Mouse (Mus musculus) B cell, adult 2 months (primary cell): ENCODE data around the gene Tnxb.
A peak's percentile ranks its signal among the peaks of the same experiment; 100 is the strongest.

ENCODE experiments used
- DNase-seq, 2 experiments: peaks; one replicate each; pipeline ENCODE4 v3.0.0; 2022

Tnxb gene

DNA sequence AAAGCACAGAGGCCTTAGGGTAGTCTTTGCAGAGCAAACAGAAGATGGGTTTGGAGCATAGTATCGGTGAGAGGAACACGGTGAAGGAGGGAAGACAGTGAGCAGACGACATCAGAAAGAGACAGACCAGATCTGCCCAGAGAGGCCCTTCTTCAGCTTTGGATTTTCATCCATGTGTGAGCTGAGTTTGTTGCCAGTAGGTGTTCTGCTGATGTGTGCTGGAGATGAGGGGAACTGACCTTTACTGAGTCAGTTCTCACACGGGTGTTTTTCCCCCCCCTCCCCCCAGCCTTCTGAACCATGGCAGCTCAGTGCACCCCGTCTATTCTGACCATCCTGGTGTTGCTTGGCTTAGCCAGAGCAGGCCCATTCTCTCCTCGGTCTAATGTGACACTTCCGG is at the start of gene Tnxb:
Gene Tnxb, plus strand, starts transcription at position 301 of the 400 bp plus-strand sequence.
- DNase-seq: no peak

- no peak for DNase-seq
Measured at GRCm38 (mm10) chr17:34621006-34621405, 49.3 kb upstream of the Tnxb start.

DNA sequence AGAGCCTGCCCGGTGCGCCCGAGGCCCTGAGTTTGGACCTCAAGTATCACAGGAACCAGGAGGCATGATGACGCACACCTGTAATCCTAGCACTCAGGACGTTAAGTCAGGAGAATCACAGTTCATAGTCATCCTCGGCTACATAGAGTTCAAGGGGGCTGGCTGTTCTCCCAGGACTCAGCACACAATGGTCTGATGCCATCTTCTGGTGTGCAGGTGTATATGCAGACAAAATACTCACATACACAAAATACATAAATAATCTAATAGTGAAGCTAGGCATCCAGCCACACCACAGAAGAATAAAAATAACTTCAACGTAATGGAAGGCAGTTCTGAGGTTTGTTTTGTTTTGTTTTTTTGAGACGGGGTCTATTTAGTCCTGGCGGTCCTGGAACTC is 47.2 kb upstream of the Tnxb start:
- no peak for DNase-seq

DNA sequence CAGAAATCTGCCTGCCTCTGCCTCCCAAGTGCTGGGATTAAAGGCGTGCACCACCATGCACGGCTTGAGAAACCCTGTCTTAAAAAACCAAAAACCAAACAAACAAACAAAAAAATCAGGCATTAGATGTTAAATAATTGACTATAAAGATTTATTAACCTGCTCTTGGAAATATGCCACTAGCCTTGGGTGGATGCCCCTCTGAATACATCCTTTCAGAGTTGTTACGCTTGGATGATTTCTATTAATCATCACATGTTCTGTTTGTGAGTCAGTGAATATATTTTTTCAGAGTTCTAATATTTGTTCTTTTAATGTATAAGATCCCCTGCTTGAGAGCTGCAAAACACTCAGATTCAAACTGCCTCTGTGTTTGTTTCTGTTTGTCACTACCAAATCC is 45.4 kb upstream of the Tnxb start:
- no peak for DNase-seq

DNA sequence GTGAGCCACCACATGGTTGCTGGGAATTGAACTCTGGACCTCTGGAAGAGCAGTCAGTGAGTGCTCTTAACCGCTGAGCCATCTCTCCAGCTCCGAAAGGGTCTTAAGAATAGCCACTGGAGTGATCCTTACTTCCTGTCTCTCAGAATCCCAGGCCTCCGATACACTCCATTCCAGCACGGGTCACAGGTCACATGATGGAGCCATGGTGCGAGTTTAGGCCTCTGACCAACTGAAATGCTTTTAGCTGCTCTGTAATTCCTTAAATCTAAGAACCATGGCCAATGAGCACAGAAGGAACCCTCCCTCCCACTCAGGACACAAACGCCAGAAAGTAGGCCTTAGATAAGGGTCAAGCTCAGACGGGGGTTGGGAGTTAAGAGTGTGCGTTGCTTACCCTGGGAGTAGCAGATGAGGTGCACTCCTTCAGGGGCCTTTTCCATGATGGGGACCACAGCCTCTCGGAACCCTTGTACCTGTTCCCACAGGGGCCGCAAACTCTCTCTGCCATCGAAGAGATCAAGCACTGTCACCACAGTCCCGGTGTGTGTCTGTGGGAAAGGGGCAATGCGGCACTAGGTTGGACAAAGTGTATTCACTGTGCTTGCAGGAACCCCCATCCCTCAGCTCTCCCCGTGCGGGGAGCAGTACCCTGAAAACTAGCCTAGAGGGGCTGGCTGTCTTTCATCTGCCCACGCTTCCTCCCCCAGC is 44.1 kb upstream of the Tnxb start:
- no peak for DNase-seq

GRCm38 (mm10) chr17:34626773-34627092 is 43.6 kb upstream of the Tnxb start:
- DNase-seq: peak in 1 of 2 experiments; percentile 47

- DNase-seq: peak; percentile 47
Measured at GRCm38 (mm10) chr17:34627093-34627942, 43.0 kb upstream of the Tnxb start.

DNA sequence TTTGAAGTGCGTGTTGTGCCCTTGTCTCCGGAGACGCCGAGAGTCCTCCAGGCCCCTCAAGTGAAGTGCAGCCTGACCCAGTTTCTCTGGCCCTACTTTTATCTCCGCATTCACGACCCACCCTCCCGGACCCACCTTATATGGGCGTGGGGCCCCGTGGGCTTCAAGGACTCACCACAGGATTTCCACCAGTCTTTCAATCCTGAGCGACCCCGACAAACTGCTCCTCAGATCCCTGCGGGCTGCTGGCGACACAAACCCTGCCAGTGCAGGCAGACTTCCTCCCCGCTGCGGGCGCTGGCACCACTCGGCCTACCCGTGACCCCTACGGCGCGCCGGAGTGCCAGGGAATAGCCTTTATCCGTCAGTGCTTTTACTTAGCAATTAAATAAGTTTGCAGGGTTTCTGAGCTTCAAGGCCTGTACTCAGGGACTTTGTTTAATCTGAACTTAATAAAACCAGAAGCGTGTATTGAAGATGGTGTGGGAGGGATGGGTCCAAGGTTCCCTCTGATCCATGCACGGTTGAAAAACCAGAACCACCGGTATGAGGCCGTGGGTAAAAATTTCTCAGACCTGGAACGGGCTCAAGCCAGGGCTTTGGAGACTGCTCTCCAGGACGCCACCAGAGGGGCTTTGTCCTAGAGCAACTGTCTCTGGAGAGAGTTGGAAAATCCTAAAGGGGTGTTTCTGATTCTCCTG is 42.2 kb upstream of the Tnxb start, which contains the start of gene Ppt2:
Gene Ppt2, minus strand, starts transcription at position 568 of the 701 bp plus-strand sequence.
- peak in 1 of 2 experiments; percentile 23 for DNase-seq

- DNase-seq: no peak
Measured at GRCm38 (mm10) chr17:34628644-34628967, 41.7 kb upstream of the Tnxb start.

DNA sequence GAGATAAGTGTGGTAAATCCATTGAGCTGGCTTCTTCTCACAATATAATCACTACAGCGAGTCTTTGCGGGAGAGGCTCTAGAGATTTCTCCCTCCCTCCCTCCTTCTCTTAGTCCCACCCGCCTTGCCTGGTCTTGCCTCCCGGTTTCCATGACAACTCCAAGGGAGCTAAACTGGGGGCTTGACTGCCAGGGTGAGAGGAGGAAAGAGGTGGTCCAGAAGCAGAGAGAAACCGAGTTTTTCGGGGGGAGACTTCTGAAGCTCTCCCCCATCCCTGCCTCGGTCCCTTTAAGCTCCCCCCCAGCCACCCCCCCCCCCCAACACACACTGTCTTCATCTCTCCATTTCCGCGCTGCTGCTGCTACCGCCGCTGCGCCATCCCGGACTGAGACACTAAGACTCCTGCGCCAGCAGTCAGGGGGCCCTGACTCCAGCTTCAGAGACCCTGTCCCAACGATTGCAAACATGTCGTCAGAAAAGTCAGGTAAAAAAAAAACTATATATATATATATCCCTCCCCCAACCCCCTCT is 41.0 kb upstream of the Tnxb start, which contains the start of gene Prrt1:
Gene Prrt1, plus strand, starts transcription at position 313 of the 531 bp plus-strand sequence.
- DNase-seq: no peak

DNA sequence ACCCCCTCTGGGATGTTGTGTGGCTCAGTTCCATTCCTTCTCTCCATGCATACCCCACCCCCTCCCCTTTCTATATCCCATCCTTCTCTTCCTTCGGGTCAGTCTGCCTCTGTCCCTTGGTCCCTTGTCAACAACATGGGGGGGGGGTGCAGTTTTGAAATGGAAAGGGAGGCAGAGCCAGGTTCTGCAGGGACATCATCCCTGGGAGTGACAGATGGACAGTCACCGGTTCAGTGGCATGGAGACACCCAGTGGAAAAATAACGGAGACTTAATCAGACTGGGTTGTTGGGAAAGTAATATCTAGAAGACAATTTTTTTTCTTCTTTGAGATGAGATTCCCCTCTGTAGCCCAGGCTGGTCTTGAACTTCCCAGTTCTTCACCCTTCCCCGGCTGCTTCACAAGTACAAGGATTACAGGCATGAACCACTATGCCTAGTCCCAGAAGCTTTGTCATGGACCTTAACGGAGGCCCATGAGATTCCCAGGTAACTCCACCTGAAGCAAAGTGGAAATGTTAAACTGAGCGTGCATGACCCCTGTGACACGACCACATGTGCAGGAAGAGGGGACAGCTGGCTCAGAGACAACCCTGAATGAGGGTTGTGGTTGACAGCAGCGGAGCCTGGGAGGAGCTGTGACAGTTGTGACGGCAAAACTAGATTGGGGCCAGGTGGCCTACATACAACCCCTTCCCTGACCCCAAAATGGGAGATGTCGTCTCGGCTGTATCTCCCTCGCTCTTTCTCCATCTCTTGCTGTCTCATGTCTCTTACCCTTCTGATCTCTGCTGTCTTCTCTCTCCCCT is 40.3 kb upstream of the Tnxb start:
- peak; percentile 27 to 36 for DNase-seq

DNA sequence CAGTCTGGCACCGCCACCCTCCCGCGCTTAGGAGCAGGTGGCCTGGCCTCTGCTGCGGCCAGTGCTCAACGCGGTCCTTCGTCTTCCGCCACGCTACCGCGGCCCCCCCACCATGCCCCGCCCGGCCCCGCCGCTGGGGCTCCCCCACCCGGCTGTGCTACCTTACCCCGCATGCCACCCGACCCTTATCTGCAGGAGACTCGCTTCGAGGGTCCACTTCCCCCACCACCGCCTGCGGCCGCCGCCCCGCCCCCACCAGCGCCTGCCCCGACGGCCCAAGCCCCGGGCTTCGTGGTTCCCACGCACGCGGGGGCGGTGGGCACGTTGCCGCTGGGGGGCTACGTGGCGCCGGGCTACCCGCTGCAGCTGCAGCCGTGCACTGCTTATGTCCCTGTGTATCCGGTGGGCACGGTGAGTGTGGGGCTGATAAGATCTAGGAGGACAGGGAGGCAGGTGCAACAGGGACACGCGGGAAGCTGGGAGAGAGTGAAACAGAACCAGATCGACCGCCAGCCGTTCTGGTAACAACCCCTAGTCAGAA is 39.5 kb upstream of the Tnxb start:
- DNase-seq: peak in 1 of 2 experiments; percentile 24

DNA sequence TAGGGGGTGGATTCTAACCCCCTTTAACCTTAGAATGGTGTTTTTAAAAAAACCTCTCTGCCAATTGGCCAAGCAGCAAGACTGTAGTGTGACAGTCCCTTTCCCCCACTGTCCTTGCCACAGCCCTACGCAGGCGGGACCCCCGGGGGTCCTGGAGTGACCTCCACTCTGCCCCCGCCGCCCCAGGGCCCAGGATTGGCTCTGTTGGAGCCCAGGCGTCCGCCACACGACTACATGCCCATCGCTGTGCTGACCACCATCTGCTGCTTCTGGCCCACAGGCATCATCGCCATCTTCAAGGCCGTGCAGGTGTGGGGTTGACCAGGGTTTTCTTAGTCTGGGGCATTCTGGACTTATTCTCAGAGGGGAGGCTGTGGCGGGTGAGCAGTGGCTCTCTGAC is 38.7 kb upstream of the Tnxb start:
- DNase-seq: no peak

DNA sequence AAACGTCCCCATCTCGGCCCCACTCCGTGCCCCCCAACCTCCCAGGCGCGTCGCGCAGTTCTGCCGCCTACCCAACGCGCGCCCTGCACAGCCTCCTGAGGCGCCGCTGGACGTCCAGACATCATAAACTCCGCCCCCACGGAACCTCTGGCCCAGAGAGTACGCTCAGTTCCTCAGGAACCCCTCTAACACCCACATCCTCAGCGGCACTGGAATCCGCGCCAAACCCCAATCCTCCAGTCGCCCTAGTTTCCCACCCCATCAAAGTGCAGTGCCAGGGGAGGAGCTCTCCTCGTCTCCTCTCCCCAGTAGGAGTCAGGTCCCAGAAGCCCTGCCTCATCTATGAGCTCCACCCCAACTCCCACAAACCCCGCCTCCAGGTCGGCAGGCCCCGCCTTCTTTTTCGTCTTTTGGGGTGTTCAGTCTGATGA is 38.1 kb upstream of the Tnxb start:
- DNase-seq: peak; percentile 74 to 75

- DNase-seq: no peak
Measured at GRCm38 (mm10) chr17:34635671-34636070, 34.7 kb upstream of the Tnxb start.

- no peak for DNase-seq
Measured at GRCm38 (mm10) chr17:34637459-34637858, 32.9 kb upstream of the Tnxb start.

DNA sequence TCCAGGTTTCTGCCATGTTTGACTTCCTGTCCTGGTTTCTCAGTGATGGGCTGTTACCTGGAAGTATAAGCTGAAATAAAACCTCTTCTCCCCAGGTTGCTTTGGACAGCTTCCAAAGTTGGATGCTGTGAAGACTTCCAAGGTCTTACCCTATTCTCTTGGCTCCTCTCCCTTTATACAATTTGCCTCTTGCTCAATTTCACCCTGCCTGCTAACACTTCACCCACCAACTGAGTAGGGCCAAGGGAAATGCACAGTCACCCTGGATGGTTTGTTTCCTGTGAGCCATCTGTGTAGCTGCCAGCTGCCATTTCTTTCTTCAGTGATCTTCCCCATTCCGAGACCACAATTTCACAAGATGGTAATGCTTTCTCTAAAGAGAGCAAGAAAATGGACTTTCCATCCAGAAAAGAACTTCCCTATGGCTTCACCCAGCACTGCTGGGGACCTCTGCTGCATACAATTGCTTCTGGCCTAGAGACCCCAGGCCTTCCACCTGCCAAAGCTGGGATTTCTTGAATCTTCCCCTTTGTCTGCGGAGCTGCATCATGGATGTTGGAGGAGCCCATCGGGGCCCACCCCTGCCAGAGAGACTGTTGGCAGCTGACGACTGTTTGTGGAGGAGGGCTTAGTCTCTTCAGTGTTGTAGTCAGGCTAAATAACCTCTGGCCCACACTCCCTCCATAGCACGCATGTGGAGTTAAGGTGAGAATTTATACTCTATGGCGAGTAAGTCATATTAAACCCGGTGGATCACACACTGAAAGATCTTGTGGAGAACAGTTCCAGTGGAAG is 30.7 kb upstream of the Tnxb start:
- no peak for DNase-seq

- no peak for DNase-seq
Measured at GRCm38 (mm10) chr17:34640778-34641601, 29.3 kb upstream of the Tnxb start.

DNA sequence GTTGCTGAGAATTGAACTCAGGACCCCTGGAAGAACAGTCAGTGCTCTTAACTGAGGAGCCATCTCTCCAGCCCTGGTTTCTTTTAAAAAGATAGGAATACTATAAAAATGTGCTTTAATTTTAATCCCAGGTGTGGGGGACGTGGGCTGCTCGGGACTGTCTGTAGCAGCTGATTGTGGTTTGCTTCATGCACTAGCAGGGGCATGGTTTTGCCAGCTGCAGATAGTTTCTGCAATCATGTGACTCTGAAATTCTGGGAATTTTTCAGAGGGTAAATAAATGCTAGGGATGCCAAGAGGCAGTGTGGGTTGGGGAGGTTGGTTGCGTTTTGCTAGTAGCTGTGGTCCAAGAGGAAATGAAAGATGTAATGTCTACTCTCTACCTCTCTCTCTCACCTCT is 28.4 kb upstream of the Tnxb start:
- no peak for DNase-seq

- no peak for DNase-seq
Measured at GRCm38 (mm10) chr17:34643379-34643778, 27.0 kb upstream of the Tnxb start.
